Mouse (Mus musculus) heart, postnatal 0 days (tissue): ENCODE results near the gene Eif3b. TPM values are rescaled to one million over a fixed set of nuclear protein-coding genes. Genes with fewer than 3 reads are reported as not detected.
"Not testable (repeated sequence)": the region's sequence is repeated elsewhere in the genome, so short reads cannot be mapped to it uniquely, and the experiment has no call there.

ENCODE experiments used
- ATAC-seq: fragments of 200-750 bp; cut with Nextera tagmentation; 2 replicates; pipeline ENCODE4 v1.8.0; 2017; ENCODE audit warnings: low read depth, moderate number of reproducible peaks, moderate library complexity; ENCODE audit not compliant: insufficient read depth
- DNase-seq: peaks from one replicate; pipeline ENCODE4 v3.0.0-alpha.2; 2016; ENCODE audit warnings: low spot score
- H3K27ac ChIP-seq: fragments of 300-500 bp; sonication (generic); 2 replicates; pipeline ENCODE4 v1.5.1; 2014; ENCODE audit warnings: low read depth, mild to moderate bottlenecking
- H3K27me3 ChIP-seq: fragments of 300-500 bp; sonication (generic); 2 replicates; pipeline ENCODE4 v1.6.1; 2014; ENCODE audit warnings: low read length, mixed read lengths; ENCODE audit not compliant: control insufficient read depth, insufficient read depth
- H3K36me3 ChIP-seq: fragments of 300-500 bp; sonication (generic); replicated peaks from 2 replicates; pipeline ENCODE4 v1.6.1; 2014; ENCODE audit warnings: low read length, mixed read lengths; ENCODE audit not compliant: control insufficient read depth, insufficient read depth
- H3K4me1 ChIP-seq: fragments of 300-500 bp; sonication (generic); 2 replicates; pipeline ENCODE4 v1.6.1; 2014; ENCODE audit warnings: antibody characterized with exemption; ENCODE audit not compliant: control insufficient read depth, insufficient read depth
- H3K4me2 ChIP-seq: fragments of 300-500 bp; sonication (generic); 2 replicates; pipeline ENCODE4 v1.6.1; 2014; ENCODE audit warnings: low read depth, mild to moderate bottlenecking, low read length, moderate library complexity
- H3K4me3 ChIP-seq: fragments of 300-500 bp; sonication (generic); 2 replicates; pipeline ENCODE4 v1.5.1; 2014; ENCODE audit warnings: low read depth, low read length
- H3K9ac ChIP-seq: fragments of 300-500 bp; sonication (generic); replicated peaks from 2 replicates; pipeline ENCODE4 v1.6.1; 2014; ENCODE audit warnings: low read depth, low read length, mixed read lengths
- H3K9me3 ChIP-seq: fragments of 300-500 bp; sonication (generic); replicated peaks from 2 replicates; pipeline ENCODE4 v1.6.1; 2016; ENCODE audit warnings: low read length; ENCODE audit not compliant: control insufficient read depth
- CTCF ChIP-seq: IDR thresholded peaks from 2 replicates; pipeline ENCODE4 v1.5.1; 2016; ENCODE audit warnings: antibody characterized with exemption, control low read depth, low read depth
- EP300 ChIP-seq: IDR thresholded peaks from 2 replicates; pipeline ENCODE4 v1.6.1; 2016; ENCODE audit warnings: antibody characterized with exemption, low read depth
- WGBS: fragments of 180-500 bp; shearing (Covaris S2); extraction: QIAGEN DNeasy Blood & Tissue Kit; methylation state at CpG from one replicate; pipeline ENCODE4 v1.1.7; 2014; 5-methylcytosine and 5-hydroxymethylcytosine counted together
- polyA plus RNA-seq: library from polyadenylated mRNA; unstranded; fragments of >200 nt; fragmentation: Nextera tagmentation; extraction: Ambion mirVana; gene quantifications from 2 replicates; pipeline ENCODE4 v1.2.1, GENCODE M21; 2015
- total RNA-seq: library from RNA; depleted of rRNA; stranded (reverse); fragments of >200 nt; gene quantifications from 2 replicates; pipeline ENCODE4 v1.2.3, GENCODE M21; 2014; ENCODE audit warnings: low replicate concordance

Eif3b gene
- total and polyA plus RNA-seq, 2 experiments from 2014 or later = 37.4 to 40.0 TPM

GRCm38 (mm10) chr5:140455466-140455865 is 36.3 kb downstream of the Eif3b start:
- no peak overlapping the region for H3K27ac ChIP-seq
- no peaks in the 10 kb centered on the region for H3K36me3 ChIP-seq
- no peaks in the 10 kb centered on the region for H3K9me3 ChIP-seq
- no peaks in the 10 kb centered on the region for H3K27me3 ChIP-seq
- DNase-seq = peak; percentile 11
- H3K4me3 ChIP-seq = no peak overlapping the region
- 46% methylated on average over 2 of the region's 2 CpGs for WGBS
- no peak overlapping the region for H3K4me2 ChIP-seq
- no peaks in the 10 kb centered on the region for H3K4me1 ChIP-seq
- no peak for ATAC-seq
- TF ChIP-seq CTCF (no peak), EP300 (no peak)
- H3K9ac ChIP-seq = no peak overlapping the region

- TF ChIP-seq CTCF = no peak
- TF ChIP-seq EP300 = no peak
- peaks cover 12% of the 10 kb centered on the region; the same call in 1 of the 2 replicates for H3K9me3 ChIP-seq
- no peaks in the 10 kb centered on the region for H3K4me1 ChIP-seq
- no peak overlapping the region for H3K4me2 ChIP-seq
- H3K4me3 ChIP-seq = no peak overlapping the region
- H3K36me3 ChIP-seq = no peaks in the 10 kb centered on the region
- DNase-seq (no peak), ATAC-seq (no peak)
- no peak overlapping the region for H3K9ac ChIP-seq
- H3K27me3 ChIP-seq = no peaks in the 10 kb centered on the region
- WGBS = 65% methylated on average over 3 of the region's 3 CpGs
- no peak overlapping the region for H3K27ac ChIP-seq
Measured at GRCm38 (mm10) chr5:140461476-140461875, 42.3 kb downstream of the Eif3b start.

- not testable (repeated sequence) for H3K4me2 ChIP-seq, H3K9ac ChIP-seq, H3K4me3 ChIP-seq, ATAC-seq, H3K36me3 ChIP-seq, DNase-seq, H3K4me1 ChIP-seq, H3K27ac ChIP-seq, H3K27me3 ChIP-seq
- peaks cover 12% of the 10 kb centered on the region; the same call in 1 of the 2 replicates for H3K9me3 ChIP-seq
- 73% methylated on average over 2 of the region's 2 CpGs for WGBS
Measured at GRCm38 (mm10) chr5:140463151-140463550, 44.0 kb downstream of the Eif3b start.

GRCm38 (mm10) chr5:140464943-140465342 is 45.8 kb downstream of the Eif3b start:
- ATAC-seq (no peak), DNase-seq (no peak)
- no peak for TF ChIP-seq EP300
- TF ChIP-seq CTCF = no peak
- no peaks in the 10 kb centered on the region for H3K4me1 ChIP-seq
- no peaks in the 10 kb centered on the region for H3K27me3 ChIP-seq
- no peak overlapping the region for H3K4me3 ChIP-seq
- WGBS = 68% methylated on average over 2 of the region's 2 CpGs
- H3K9ac ChIP-seq = no peak overlapping the region
- H3K4me2 ChIP-seq = no peak overlapping the region
- no peak overlapping the region for H3K27ac ChIP-seq
- H3K9me3 ChIP-seq = peaks cover 12% of the 10 kb centered on the region; the same call in 1 of the 2 replicates
- H3K36me3 ChIP-seq = no peaks in the 10 kb centered on the region

GRCm38 (mm10) chr5:140472336-140472735 is 53.2 kb downstream of the Eif3b start:
- no peak overlapping the region for H3K9ac ChIP-seq
- 84% methylated on average over 3 of the region's 3 CpGs for WGBS
- no peaks in the 10 kb centered on the region for H3K4me1 ChIP-seq
- H3K36me3 ChIP-seq = no peaks in the 10 kb centered on the region
- ATAC-seq (no peak), DNase-seq (no peak)
- TF ChIP-seq EP300 = no peak
- TF ChIP-seq CTCF = peak; percentile 21; the same call in 1 of the 2 replicates
- H3K27ac ChIP-seq = no peak overlapping the region
- no peak overlapping the region for H3K4me2 ChIP-seq
- 0 out of 2 replicates have a peak, but pooled peaks cover 5% of the 10 kb centered on the region for H3K9me3 ChIP-seq
- no peaks in the 10 kb centered on the region for H3K27me3 ChIP-seq
- H3K4me3 ChIP-seq = no peak overlapping the region

- Histone ChIP-seq H3K9me3 (no peaks in the 10 kb centered on the region), H3K27ac (no peak overlapping the region), H3K4me2 (no peak overlapping the region), H3K36me3 (no peaks in the 10 kb centered on the region), H3K27me3 (peaks cover 3% of the 10 kb centered on the region; the same call in 1 of the 2 replicates), H3K4me3 (no peak overlapping the region), H3K4me1 (no peaks in the 10 kb centered on the region), H3K9ac (no peak overlapping the region)
- ATAC-seq (no peak), DNase-seq (no peak)
- TF ChIP-seq EP300 (no peak), CTCF (no peak)
- WGBS = 78% methylated on average over 4 of the region's 4 CpGs
Measured at GRCm38 (mm10) chr5:140481458-140481857, 62.3 kb downstream of the Eif3b start.
